Mouse (Mus musculus) cerebellum, adult 2 months (tissue): ENCODE measurements around the gene Pou6f1.

Experiments used
- CTCF ChIP-seq: fragments of 200-500 bp; IDR thresholded peaks from 2 replicates; pipeline ENCODE4 v1.5.1; 2011; ENCODE audit warnings: low read depth, mild to moderate bottlenecking, control low read depth, low read length, moderate library complexity, borderline replicate concordance; ENCODE audit not compliant: insufficient read depth
- POLR2A ChIP-seq: fragments of 200-500 bp; IDR thresholded peaks from 2 replicates; pipeline ENCODE4 v1.6.1; 2011; ENCODE audit warnings: low read length, control low read depth, borderline replicate concordance; ENCODE audit not compliant: insufficient read depth

DNA sequence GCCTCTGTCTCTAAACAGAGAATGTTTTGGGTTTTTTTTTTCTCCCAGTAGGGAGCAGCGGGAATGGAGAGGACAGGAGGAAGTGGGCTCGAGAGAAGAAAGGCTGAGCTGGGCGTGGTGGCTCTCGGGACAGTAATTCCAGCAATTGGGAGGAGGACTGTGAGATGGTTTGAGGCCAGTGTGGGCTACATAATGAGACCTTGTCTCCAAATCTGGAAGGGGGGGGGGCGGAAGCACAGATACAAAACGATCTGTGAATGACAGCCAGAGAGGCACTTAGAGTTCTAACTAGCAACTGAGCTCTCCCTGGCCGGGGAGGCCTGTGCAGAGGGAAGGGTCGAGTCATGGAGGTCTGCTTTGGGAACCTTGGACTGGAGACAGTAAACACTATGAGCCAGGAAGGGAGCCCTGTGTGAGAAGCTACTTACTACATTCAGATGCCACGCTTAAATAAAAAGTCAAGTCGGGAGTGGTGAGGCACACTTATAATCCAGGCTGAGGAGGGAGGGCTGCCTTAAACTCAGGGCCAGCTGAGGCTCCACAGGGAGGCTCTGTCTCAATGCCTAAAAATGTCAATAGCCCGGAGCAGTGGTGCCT, 28.1 kb upstream of the Pou6f1 start:
- TF ChIP-seq POLR2A (no peak), CTCF (no peak)
